Comparison of ENCODE assay signal across 16 mouse cellular contexts in genomic region chr7:122423816-122424215, GRCm38 (mm10).
"Had no signal": no experiment of that assay in that cellular context is flagged by ENCODE, and none has a peak within 500 bp of the region (broad histone marks: within the 10 kb centered on the region; RNA-seq: fewer than 3 reads in every experiment).

No protein-coding gene starts in this region.

- DNase-seq: kidney, adult 2 months; kidney, postnatal 25 days; left cerebral cortex, postnatal 4 days; liver, postnatal 0 days; lung, embryonic 14.5 days; midbrain, embryonic 14.5 days; spleen, adult 18-20 months; thymus, postnatal 25 days had no signal

- H3K4me3 ChIP-seq: limb, embryonic 12.5 days; limb, embryonic 15.5 days; stomach, embryonic 15.5 days had no signal

- H3K27ac ChIP-seq: kidney, postnatal 0 days; limb, embryonic 12.5 days; limb, embryonic 15.5 days; liver, embryonic 14.5 days; macrophage; stomach, embryonic 15.5 days had no signal

- ATAC-seq: intestine, postnatal 0 days; liver, postnatal 0 days; lung, postnatal 0 days had no signal
